Mouse (Mus musculus) thymus, adult 2 months (tissue): ENCODE results near the gene Kcnk16.

ENCODE experiments used
- CTCF ChIP-seq: fragments of 200-500 bp; IDR thresholded peaks from 2 replicates; pipeline ENCODE4 v1.5.1; 2012; ENCODE audit warnings: mild to moderate bottlenecking, control low read depth, low read length, moderate library complexity, borderline replicate concordance; ENCODE audit not compliant: control insufficient read depth, poor library complexity, insufficient read depth; ENCODE audit errors: extremely low read depth
- POLR2A ChIP-seq: fragments of 200-500 bp; IDR thresholded peaks from 2 replicates; pipeline ENCODE4 v1.6.1; 2012; ENCODE audit warnings: mild to moderate bottlenecking, low read length, control low read depth, moderate library complexity; ENCODE audit not compliant: control insufficient read depth, poor library complexity, insufficient read depth; ENCODE audit errors: extremely low read depth

- TF ChIP-seq CTCF, result no peak
- no peak for TF ChIP-seq POLR2A
These were observed 54.9 kb downstream of the Kcnk16 start for GRCm38 (mm10) chr14:20214125-20214524.
